Mouse (Mus musculus) ES-Bruce4 (cell line): Measurements from ENCODE around the gene Ppp1r9b.

ENCODE experiments used
- CTCF ChIP-seq: IDR thresholded peaks from one replicate; pipeline ENCODE4 v1.8.1; 2011; ENCODE audit warnings: low read depth, low read length
- POLR2A ChIP-seq: IDR thresholded peaks from one replicate; pipeline ENCODE4 v1.8.1; 2011; ENCODE audit warnings: low read length; ENCODE audit not compliant: insufficient read depth

GRCm38 (mm10) chr11:95038818-95039655, 48.2 kb downstream of the Ppp1r9b start:
- TF ChIP-seq POLR2A (no peak), CTCF (no peak)
